Mouse (Mus musculus) CH12.LX (cell line): ENCODE measurements around the gene Rbms1. TPM values are rescaled to one million over a fixed set of nuclear protein-coding genes. Genes with fewer than 3 reads are reported as not detected.

ENCODE experiments used
- DNase-seq: peaks from one replicate; pipeline ENCODE4 v3.0.0-alpha.2; 2013; ENCODE audit errors: extremely low read depth
- H3K27ac ChIP-seq: 2 replicates; pipeline ENCODE4 v1.5.1; 2012; ENCODE audit warnings: low read depth, mild to moderate bottlenecking, control low read depth, moderate library complexity; ENCODE audit not compliant: insufficient read depth
- H3K27me3 ChIP-seq: replicated peaks from 2 replicates; pipeline ENCODE3; 2012; ENCODE audit warnings: inconsistent platforms
- H3K36me3 ChIP-seq, 2 experiments: replicated peaks in 1 of 2; 2 replicates each; pipeline versions ENCODE3 to v1.6.1; 2012; ENCODE audit warnings: inconsistent platforms in 1 of 2, low read length in 1 of 2, mild to moderate bottlenecking in 1 of 2, mixed read lengths in 1 of 2, moderate library complexity in 1 of 2; ENCODE audit not compliant: control insufficient read depth in 1 of 2, insufficient read depth in 1 of 2
- H3K4me1 ChIP-seq, 2 experiments: 2 replicates each; pipeline ENCODE4 v1.6.1; 2012; ENCODE audit warnings: inconsistent platforms in 1 of 2, moderate library complexity in 1 of 2; ENCODE audit not compliant: insufficient read depth in 2 of 2, control insufficient read depth in 1 of 2
- H3K4me2 ChIP-seq: 2 replicates; pipeline ENCODE4 v1.6.1; 2012; ENCODE audit warnings: low read depth, mild to moderate bottlenecking, control low read depth; ENCODE audit not compliant: poor library complexity, insufficient read depth, severe bottlenecking
- H3K4me3 ChIP-seq, 3 experiments: fragments of 150-350 bp in 1 of 3; sonication (generic) in 1 of 3; replicated peaks in 1 of 3; 2 replicates each; pipeline versions ENCODE3 to v1.5.1; 2011 to 2012; ENCODE audit warnings: low read depth in 2 of 3, low read length in 2 of 3, mild to moderate bottlenecking in 2 of 3, moderate library complexity in 2 of 3, control low read depth in 1 of 3, improper control_type of control experiment in 1 of 3, inconsistent platforms in 1 of 3, mixed read lengths in 1 of 3; ENCODE audit not compliant: poor library complexity in 1 of 3
- H3K79me2 ChIP-seq: replicated peaks from 2 replicates; pipeline ENCODE4 v1.6.1; 2012; ENCODE audit warnings: mild to moderate bottlenecking, moderate library complexity; ENCODE audit not compliant: control insufficient read depth, poor library complexity, insufficient read depth, severe bottlenecking; ENCODE audit errors: extremely low read depth
- H3K9ac ChIP-seq: 2 replicates; pipeline ENCODE4 v1.6.1; 2012; ENCODE audit warnings: low read depth, mild to moderate bottlenecking, control low read depth, moderate library complexity; ENCODE audit not compliant: insufficient read depth
- H3K9me3 ChIP-seq: replicated peaks from 2 replicates; pipeline ENCODE3; 2012; ENCODE audit warnings: low read length, inconsistent platforms, mixed read lengths
- BHLHE40 ChIP-seq: IDR thresholded peaks from 2 replicates; pipeline ENCODE4 v1.6.1; 2011; ENCODE audit warnings: mild to moderate bottlenecking, low read depth, low read length, improper control_type of control experiment
- EP300 ChIP-seq: IDR thresholded peaks from 2 replicates; pipeline ENCODE4 v1.6.1; 2011; ENCODE audit warnings: low read length, improper control_type of control experiment
- GABPA ChIP-seq: IDR thresholded peaks from 2 replicates; pipeline ENCODE4 v1.6.1; 2012; ENCODE audit warnings: low read depth, low read length, improper control_type of control experiment, inconsistent platforms; ENCODE audit not compliant: insufficient replicate concordance
- HCFC1 ChIP-seq: IDR thresholded peaks from 2 replicates; pipeline ENCODE4 v1.6.1; 2012; ENCODE audit warnings: low read depth, mild to moderate bottlenecking, inconsistent platforms, low read length, improper control_type of control experiment
- JUND ChIP-seq: conservative IDR thresholded peaks from 2 replicates; pipeline ENCODE4 v1.6.1; 2011; ENCODE audit warnings: low read depth, low read length, improper control_type of control experiment
- MAFK ChIP-seq: IDR thresholded peaks from 2 replicates; pipeline ENCODE4 v1.6.1; 2011; ENCODE audit warnings: low read length, improper control_type of control experiment; ENCODE audit not compliant: insufficient replicate concordance
- MAZ ChIP-seq: IDR thresholded peaks from 2 replicates; pipeline ENCODE4 v1.6.1; 2012; ENCODE audit warnings: low read depth, mild to moderate bottlenecking, inconsistent platforms, low read length, improper control_type of control experiment, moderate library complexity
- MEF2A ChIP-seq: IDR thresholded peaks from 2 replicates; pipeline ENCODE4 v1.6.1; 2014; ENCODE audit warnings: low read depth, mild to moderate bottlenecking, inconsistent platforms, low read length, improper control_type of control experiment, borderline replicate concordance
- MXI1 ChIP-seq: IDR thresholded peaks from 2 replicates; pipeline ENCODE4 v1.6.1; 2011; ENCODE audit warnings: mild to moderate bottlenecking, low read depth, low read length, improper control_type of control experiment
- MYC ChIP-seq: IDR thresholded peaks from 2 replicates; pipeline ENCODE4 v1.6.1; 2011; ENCODE audit warnings: low read depth, mild to moderate bottlenecking, improper control_type of control experiment, low read length
- NRF1 ChIP-seq: IDR thresholded peaks from 2 replicates; pipeline ENCODE4 v1.6.1; 2014; ENCODE audit warnings: low read depth, mild to moderate bottlenecking, inconsistent platforms, low read length, improper control_type of control experiment, moderate library complexity
- POLR2A ChIP-seq: IDR thresholded peaks from 2 replicates; pipeline ENCODE4 v1.6.1; 2011; ENCODE audit warnings: low read depth, mild to moderate bottlenecking, improper control_type of control experiment, low read length
- POLR2AphosphoS2 ChIP-seq: IDR thresholded peaks from 2 replicates; pipeline ENCODE4 v1.6.1; 2011; ENCODE audit warnings: low read depth, low read length, improper control_type of control experiment
- SMC3 ChIP-seq: IDR thresholded peaks from 2 replicates; pipeline ENCODE4 v1.6.1; 2011; ENCODE audit warnings: low read depth, low read length, improper control_type of control experiment
- TCF12 ChIP-seq: IDR thresholded peaks from 2 replicates; pipeline ENCODE4 v1.6.1; 2014; ENCODE audit warnings: low read depth, mild to moderate bottlenecking, inconsistent platforms, low read length, improper control_type of control experiment
- UBTF ChIP-seq: IDR thresholded peaks from 2 replicates; pipeline ENCODE4 v1.6.1; 2012; ENCODE audit warnings: low read depth, mild to moderate bottlenecking, inconsistent platforms, low read length, improper control_type of control experiment, moderate library complexity
- dilution Hi-C: fragments of 300-500 bp; cut with MboI; formaldehyde crosslinking; loops from 2 replicates; pipeline ENCODE4 v1.14.3; 2020; ENCODE audit warnings: low sequenced_read_pairs; ENCODE audit not compliant: extremely low pct_unique_long_range_greater_than_20kb, extremely low pct_ligation_motif_present
- in situ Hi-C: fragments of 300-500 bp; cut with MboI; formaldehyde crosslinking; loops from 3 replicates; pipeline ENCODE4 v1.14.3; 2019; ENCODE audit warnings: low sequenced_read_pairs, low pct_ligation_motif_present, low pct_unique_long_range_greater_than_20kb, mixed read lengths
- polyA plus RNA-seq: library from polyadenylated mRNA; unstranded; fragments of >175 nt; gene quantifications from 2 replicates; pipeline ENCODE4 v1.2.1, GENCODE M21; 2012; ENCODE audit warnings: low read depth; ENCODE audit not compliant: insufficient read length
- total RNA-seq, 2 experiments: library from RNA; depleted of rRNA; stranded (reverse); fragments of 300-350 nt in 1 of 2; fragments of >200 nt in 1 of 2; gene quantifications; 2 replicates each; pipeline ENCODE4 v1.2.3; 2012 to 2014

The Rbms1 gene
- total and polyA plus RNA-seq, 3 experiments = 10.6 to 33.9 (median 12.6) TPM

- dilution Hi-C loops = no loop called here
- no peak overlapping the region for H3K4me2 ChIP-seq
- peaks cover 2 to 56% of the 10 kb centered on the region in 2 experiments for H3K36me3 ChIP-seq
Measured at GRCm38 (mm10) chr2:60756218-60756617, 206.8 kb downstream of the Rbms1 start.

GRCm38 (mm10) chr2:60755101-60755500 is 207.9 kb downstream of the Rbms1 start:
- in situ Hi-C loops = no loop called here
- Histone ChIP-seq H3K4me2 (no peak overlapping the region), H3K9ac (no peak overlapping the region), H3K27ac (no peak overlapping the region), H3K27me3 (no peaks in the 10 kb centered on the region), H3K4me1 (no peaks in the 10 kb centered on the region; a peak in 1 of 4 replicates), H3K36me3 (peaks cover 2 to 51% of the 10 kb centered on the region in 2 experiments), H3K79me2 (no peaks in the 10 kb centered on the region), H3K4me3 (no peak overlapping the region), H3K9me3 (no peaks in the 10 kb centered on the region)
- dilution Hi-C loops = no loop called here
- TF ChIP-seq MAFK (no peak), TCF12 (no peak), MAZ (no peak), EP300 (no peak), BHLHE40 (no peak), NRF1 (no peak), SMC3 (no peak), UBTF (no peak)
- DNase-seq = no peak

More at GRCm38 (mm10) chr2:60756218-60756617, 206.8 kb downstream of the Rbms1 start:
- H3K9me3 ChIP-seq = no peaks in the 10 kb centered on the region
- DNase-seq = no peak
- no peak for TF ChIP-seq HCFC1
- TF ChIP-seq MYC = no peak
- TF ChIP-seq NRF1 = no peak
- TF ChIP-seq JUND = no peak
- H3K27me3 ChIP-seq = no peaks in the 10 kb centered on the region
- no peak overlapping the region for H3K27ac ChIP-seq
- in situ Hi-C loops = no loop called here
- no peaks in the 10 kb centered on the region for H3K79me2 ChIP-seq
- peaks cover 0 to 5% of the 10 kb centered on the region in 2 experiments; a peak in 1 of 4 replicates for H3K4me1 ChIP-seq
- no peak overlapping the region for H3K9ac ChIP-seq
- no peak overlapping the region for H3K4me3 ChIP-seq

GRCm38 (mm10) chr2:60751274-60751673 is 211.7 kb downstream of the Rbms1 start:
- no peaks in the 10 kb centered on the region for H3K79me2 ChIP-seq
- dilution Hi-C loops (no loop called here), in situ Hi-C loops (no loop called here)
- H3K4me3 ChIP-seq = no peak overlapping the region
- peaks cover 2 to 32% of the 10 kb centered on the region in 2 experiments for H3K36me3 ChIP-seq
- no peak overlapping the region for H3K27ac ChIP-seq
- H3K9me3 ChIP-seq = no peaks in the 10 kb centered on the region
- H3K27me3 ChIP-seq = no peaks in the 10 kb centered on the region
- no peaks in the 10 kb centered on the region for H3K4me1 ChIP-seq
- no peak overlapping the region for H3K9ac ChIP-seq
- H3K4me2 ChIP-seq = no peak overlapping the region
- TF ChIP-seq POLR2AphosphoS2 (no peak), MAFK (no peak), MEF2A (no peak), POLR2A (no peak), MXI1 (no peak), GABPA (no peak)
- DNase-seq = no peak
